Mouse (Mus musculus) spleen, adult 2 months (tissue): ENCODE measurements around the gene Stambpl1. TPM values are rescaled to one million over a fixed set of nuclear protein-coding genes. Genes with fewer than 3 reads are reported as not detected.
A peak's percentile ranks its signal among the peaks of the same experiment; 100 is the strongest.
"Not testable (repeated sequence)": the region's sequence is repeated elsewhere in the genome, so short reads cannot be mapped to it uniquely, and the experiment has no call there.

Experiments
- DNase-seq, 2 experiments: peaks; one replicate each; pipeline versions ENCODE4 v3.0.0 to v3.0.0-alpha.2; 2012 to 2021; ENCODE audit warnings: low spot score in 2 of 2, low read depth in 1 of 2
- H3K27ac ChIP-seq: fragments of 200-500 bp; 2 replicates; pipeline ENCODE4 v1.5.1; 2012; ENCODE audit warnings: low read length, inconsistent platforms; ENCODE audit not compliant: insufficient read depth
- H3K27me3 ChIP-seq: fragments of 200-500 bp; 2 replicates; pipeline ENCODE4 v1.6.1; 2012; ENCODE audit warnings: mild to moderate bottlenecking, moderate library complexity, low read length, inconsistent platforms; ENCODE audit not compliant: control insufficient read depth, insufficient read depth
- H3K36me3 ChIP-seq: fragments of 200-500 bp; 2 replicates; pipeline ENCODE4 v1.6.1; 2012; ENCODE audit warnings: mild to moderate bottlenecking, low read length, inconsistent platforms; ENCODE audit not compliant: control insufficient read depth, insufficient read depth
- H3K4me1 ChIP-seq: fragments of 200-500 bp; 2 replicates; pipeline ENCODE4 v1.6.1; 2011; ENCODE audit warnings: inconsistent platforms; ENCODE audit not compliant: control insufficient read depth, insufficient read depth, insufficient read length
- H3K4me3 ChIP-seq: fragments of 200-500 bp; 2 replicates; pipeline ENCODE4 v1.5.1; 2011; ENCODE audit warnings: mild to moderate bottlenecking, inconsistent platforms; ENCODE audit not compliant: insufficient read depth, insufficient read length; ENCODE audit errors: extremely low read depth
- CTCF ChIP-seq: fragments of 200-500 bp; IDR thresholded peaks from 2 replicates; pipeline ENCODE4 v1.5.1; 2011; ENCODE audit warnings: mild to moderate bottlenecking, inconsistent platforms; ENCODE audit not compliant: insufficient read depth, insufficient read length, insufficient replicate concordance; ENCODE audit errors: extremely low read depth
- POLR2A ChIP-seq: fragments of 200-500 bp; IDR thresholded peaks from 2 replicates; pipeline ENCODE4 v1.6.1; 2011; ENCODE audit warnings: low read depth, low read length, inconsistent platforms
- WGBS: fragments of 180-500 bp; shearing (Covaris S2); methylation state at CpG from one replicate; pipeline ENCODE4 v1.1.7; 2018; 5-methylcytosine and 5-hydroxymethylcytosine counted together
- polyA plus RNA-seq: library from polyadenylated mRNA; depleted of rRNA; stranded (reverse); fragments of >200 nt; gene quantifications from 2 replicates; pipeline ENCODE4 v1.2.3, GENCODE M21; 2012

Stambpl1 gene
- polyA plus RNA-seq, 1 experiment = 9.5 TPM

- WGBS = 47% methylated on average over 2 of the region's 2 CpGs
- H3K36me3 ChIP-seq = no peaks in the 10 kb centered on the region
- H3K4me3 ChIP-seq = no peak overlapping the region
- DNase-seq = no peak
- H3K27ac ChIP-seq = no peak overlapping the region
- H3K27me3 ChIP-seq = no peaks in the 10 kb centered on the region
- TF ChIP-seq CTCF (no peak), POLR2A (no peak)
- H3K4me1 ChIP-seq = peaks cover 22% of the 10 kb centered on the region
Observed at GRCm38 (mm10) chr19:34195031-34195430, 3.0 kb downstream of the Stambpl1 start.

- Histone ChIP-seq H3K27ac (no peak overlapping the region), H3K27me3 (no peaks in the 10 kb centered on the region), H3K4me3 (no peak overlapping the region), H3K36me3 (no peaks in the 10 kb centered on the region), H3K4me1 (peaks cover 25% of the 10 kb centered on the region)
- no peak for TF ChIP-seq CTCF
- TF ChIP-seq POLR2A = no peak
- 88% methylated on average over 1 of the region's 1 CpGs for WGBS
- no peak for DNase-seq
Observed at GRCm38 (mm10) chr19:34198066-34198465, 6.0 kb downstream of the Stambpl1 start.

DNA sequence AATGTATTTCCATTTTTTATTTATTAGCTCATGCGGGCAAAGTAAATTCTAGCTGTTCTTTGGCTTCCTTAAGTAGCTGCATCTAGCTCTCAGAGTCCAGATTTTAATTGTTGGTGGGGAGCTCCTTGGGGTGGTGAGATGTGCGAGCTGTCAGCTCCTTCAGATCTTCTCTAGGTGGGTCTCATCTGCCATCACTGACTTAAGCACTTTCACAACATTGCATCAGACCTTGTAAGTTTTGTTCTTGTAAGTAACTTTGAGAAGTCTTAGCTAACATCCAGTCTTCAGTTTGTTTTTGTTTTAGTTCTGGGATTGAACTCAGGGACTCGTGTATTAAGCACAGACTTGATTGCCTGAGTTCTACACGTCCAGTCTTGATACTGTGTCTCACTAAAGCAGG is 6.9 kb downstream of the Stambpl1 start:
- Histone ChIP-seq H3K4me1 (peaks cover 25% of the 10 kb centered on the region), H3K4me3 (no peak overlapping the region), H3K36me3 (no peaks in the 10 kb centered on the region), H3K27ac (peak overlapping the region; percentile 20), H3K27me3 (no peaks in the 10 kb centered on the region)
- WGBS = 78% methylated on average over 4 of the region's 4 CpGs
- TF ChIP-seq POLR2A (no peak), CTCF (no peak)
- no peak for DNase-seq

DNA sequence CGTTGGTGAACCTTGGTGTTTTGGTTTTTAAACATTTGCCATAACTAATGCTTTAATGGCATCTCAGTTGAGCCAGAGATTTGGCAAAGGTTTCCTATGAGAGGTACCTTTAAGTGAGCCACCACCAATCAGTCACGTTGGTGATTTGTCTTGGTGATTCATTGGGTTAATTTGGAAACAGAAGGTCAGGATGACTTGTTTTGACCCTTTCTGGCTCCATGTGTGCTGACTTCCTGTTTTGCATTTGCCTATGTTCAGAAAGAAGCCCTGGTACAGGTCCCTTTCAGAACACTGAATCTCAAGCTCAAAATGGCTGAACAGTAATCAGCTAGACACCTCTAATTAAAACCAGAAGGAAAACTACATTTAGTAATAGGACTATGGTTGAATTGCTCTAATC is 7.5 kb downstream of the Stambpl1 start:
- no peak for TF ChIP-seq CTCF
- TF ChIP-seq POLR2A = no peak
- H3K36me3 ChIP-seq = no peaks in the 10 kb centered on the region
- 33% methylated on average over 2 of the region's 2 CpGs for WGBS
- DNase-seq = no peak
- H3K4me1 ChIP-seq = peaks cover 22% of the 10 kb centered on the region
- no peak overlapping the region for H3K4me3 ChIP-seq
- H3K27ac ChIP-seq = peak overlapping the region; percentile 70; the same call in 1 of the 2 replicates
- no peaks in the 10 kb centered on the region for H3K27me3 ChIP-seq

DNA sequence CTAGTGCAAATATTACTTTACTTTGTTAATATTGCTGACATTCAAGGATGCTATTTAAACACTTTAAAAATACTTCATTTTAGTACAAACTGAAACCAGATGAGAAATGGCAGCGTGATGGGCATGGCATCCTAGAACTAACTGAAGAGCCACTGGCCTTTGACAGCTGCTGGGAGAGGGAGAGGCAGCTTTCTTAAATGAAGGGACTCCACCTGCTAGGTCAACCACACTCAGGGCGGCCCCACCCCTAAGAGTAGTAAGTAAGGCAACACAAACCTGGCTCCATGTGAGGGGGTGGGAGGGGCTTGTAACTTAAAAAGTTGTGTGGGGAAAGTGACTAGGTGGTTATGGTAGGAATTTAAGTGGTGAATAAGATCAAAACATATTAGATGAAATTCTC is 10.6 kb downstream of the Stambpl1 start:
- peaks cover 18% of the 10 kb centered on the region for H3K4me1 ChIP-seq
- WGBS = 58% methylated on average over 2 of the region's 2 CpGs
- H3K27ac ChIP-seq = no peak overlapping the region
- H3K27me3 ChIP-seq = no peaks in the 10 kb centered on the region
- no peak for DNase-seq
- no peak overlapping the region for H3K4me3 ChIP-seq
- no peak for TF ChIP-seq CTCF
- no peak for TF ChIP-seq POLR2A
- no peaks in the 10 kb centered on the region for H3K36me3 ChIP-seq

- H3K27ac ChIP-seq, H3K4me3 ChIP-seq, H3K36me3 ChIP-seq, H3K27me3 ChIP-seq, DNase-seq: not testable (repeated sequence)
- WGBS = 46% methylated on average over 4 of the region's 4 CpGs
- peaks cover 13% of the 10 kb centered on the region for H3K4me1 ChIP-seq
Observed at GRCm38 (mm10) chr19:34206128-34206527, 14.1 kb downstream of the Stambpl1 start.

- Histone ChIP-seq H3K27ac (no peak overlapping the region), H3K4me1 (peaks cover 13% of the 10 kb centered on the region), H3K36me3 (no peaks in the 10 kb centered on the region), H3K27me3 (no peaks in the 10 kb centered on the region), H3K4me3 (no peak overlapping the region)
- 83% methylated on average over 8 of the region's 8 CpGs for WGBS
- TF ChIP-seq POLR2A = no peak
- no peak for TF ChIP-seq CTCF
- DNase-seq = no peak
Observed at GRCm38 (mm10) chr19:34206760-34207440, 14.9 kb downstream of the Stambpl1 start.
